Mouse (Mus musculus) intestine, postnatal 0 days (tissue): ENCODE results near the gene Prpf38b. TPM values are rescaled to one million over a fixed set of nuclear protein-coding genes. Genes with fewer than 3 reads are reported as not detected.

Experiments used
- ATAC-seq: fragments of 200-750 bp; cut with Nextera tagmentation; 2 replicates; pipeline ENCODE4 v1.8.0; 2017; ENCODE audit warnings: mild to moderate bottlenecking, moderate TSS enrichment, moderate library complexity
- H3K27ac ChIP-seq: fragments of 300-500 bp; sonication (generic); 2 replicates; pipeline ENCODE4 v1.5.1; 2014; ENCODE audit warnings: mild to moderate bottlenecking, low read depth, low read length, moderate library complexity
- H3K27me3 ChIP-seq: fragments of 300-500 bp; sonication (generic); replicated peaks from 2 replicates; pipeline ENCODE4 v1.6.1; 2014; ENCODE audit warnings: low read length, mixed read lengths; ENCODE audit not compliant: control insufficient read depth, insufficient read depth
- H3K36me3 ChIP-seq: fragments of 300-500 bp; sonication (generic); 2 replicates; pipeline ENCODE4 v1.6.1; 2014; ENCODE audit warnings: mild to moderate bottlenecking, moderate library complexity; ENCODE audit not compliant: control insufficient read depth, insufficient read depth
- H3K4me1 ChIP-seq: fragments of 300-500 bp; sonication (generic); replicated peaks from 2 replicates; pipeline ENCODE4 v1.6.1; 2014; ENCODE audit warnings: antibody characterized with exemption, low read length, mixed read lengths; ENCODE audit not compliant: control insufficient read depth, insufficient read depth
- H3K4me2 ChIP-seq: fragments of 300-500 bp; sonication (generic); replicated peaks from 2 replicates; pipeline ENCODE4 v1.6.1; 2014; ENCODE audit warnings: low read depth, mild to moderate bottlenecking, moderate library complexity
- H3K4me3 ChIP-seq: fragments of 300-500 bp; sonication (generic); 2 replicates; pipeline ENCODE4 v1.5.1; 2014; ENCODE audit warnings: low read depth, low read length
- H3K9ac ChIP-seq: fragments of 300-500 bp; sonication (generic); 2 replicates; pipeline ENCODE4 v1.6.1; 2014; ENCODE audit warnings: mild to moderate bottlenecking, low read depth, low read length
- H3K9me3 ChIP-seq: fragments of 300-500 bp; sonication (generic); 2 replicates; pipeline ENCODE4 v1.6.1; 2016; ENCODE audit warnings: mixed run types; ENCODE audit not compliant: control insufficient read depth
- CTCF ChIP-seq: sonication (generic); IDR thresholded peaks from 2 replicates; pipeline ENCODE4 v1.5.1; 2016; ENCODE audit warnings: low read depth, mild to moderate bottlenecking, control low read depth, antibody characterized with exemption, moderate library complexity
- WGBS: fragments of 180-500 bp; shearing (Covaris S2); extraction: QIAGEN DNeasy Blood & Tissue Kit; methylation state at CpG from one replicate; pipeline ENCODE4 v1.1.7; 2014; 5-methylcytosine and 5-hydroxymethylcytosine counted together
- polyA plus RNA-seq: library from polyadenylated mRNA; unstranded; fragments of >200 nt; fragmentation: Nextera tagmentation; extraction: Ambion mirVana; gene quantifications from 2 replicates; pipeline ENCODE4 v1.2.1, GENCODE M21; 2015

Gene Prpf38b
- polyA plus RNA-seq, 1 experiment from 2014 or later, result 29.5 TPM

DNA sequence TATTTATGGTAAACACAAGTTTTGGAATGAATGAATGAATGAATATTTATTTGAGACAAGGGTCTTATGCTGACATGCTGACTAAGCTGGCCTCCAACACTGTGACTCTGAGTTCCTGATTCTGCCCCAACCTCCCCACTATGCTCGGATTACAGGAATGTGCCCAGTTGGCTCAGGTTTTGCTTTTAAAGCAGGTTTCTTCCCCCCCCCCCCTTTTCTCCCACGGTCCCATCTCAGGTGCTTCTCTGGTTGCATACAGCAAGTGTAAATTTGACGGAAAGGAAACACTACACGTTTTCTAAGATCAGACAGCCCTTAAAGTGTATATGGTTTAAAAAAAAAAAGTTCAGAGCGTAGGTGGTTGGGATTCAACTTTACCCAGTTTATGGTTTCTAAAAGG lies 28.0 kb upstream of the Prpf38b start, which contains the start of gene Henmt1:
Henmt1 (plus strand) TSS at position 301 of the 400 bp plus-strand sequence.
- no peak for TF ChIP-seq CTCF
- Histone ChIP-seq H3K4me2 (peak within 1 kb of the TSS; percentile 50), H3K36me3 (no peaks in the 10 kb centered on the region), H3K4me1 (no peaks in the 10 kb centered on the region), H3K9ac (no peak within 1 kb of the TSS), H3K9me3 (no peaks in the 10 kb centered on the region), H3K4me3 (peak within 1 kb of the TSS; percentile 16; the same call in 1 of the 2 replicates), H3K27me3 (no peaks in the 10 kb centered on the region; the same call in 1 of the 2 replicates), H3K27ac (no peak within 1 kb of the TSS)
- ATAC-seq, result no peak
- 84% methylated on average over 5 of the region's 5 CpGs for WGBS

DNA sequence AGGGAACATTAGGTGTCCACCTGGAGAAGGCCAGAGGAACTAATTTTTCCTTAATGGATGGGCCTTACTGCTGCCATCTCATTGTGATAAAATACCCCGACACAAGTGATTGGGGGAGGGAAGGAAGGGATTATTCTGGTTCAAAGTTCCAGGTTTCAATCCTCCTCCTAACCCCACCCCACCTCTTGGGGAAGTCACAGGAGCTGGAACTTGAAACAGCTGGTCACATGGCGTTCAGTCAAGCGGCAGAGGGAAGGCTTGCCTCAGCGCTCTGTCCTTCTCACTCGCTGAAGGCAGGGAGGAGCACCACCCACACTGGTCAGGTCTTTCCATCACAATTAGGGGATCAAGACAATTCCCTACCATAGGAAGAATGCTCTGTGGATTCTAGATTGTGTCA lies 27.2 kb upstream of the Prpf38b start:
- Histone ChIP-seq H3K4me2 (no peak overlapping the region), H3K27me3 (no peaks in the 10 kb centered on the region; the same call in 1 of the 2 replicates), H3K4me1 (no peaks in the 10 kb centered on the region), H3K9ac (no peak overlapping the region), H3K4me3 (no peak overlapping the region), H3K9me3 (no peaks in the 10 kb centered on the region), H3K36me3 (no peaks in the 10 kb centered on the region), H3K27ac (no peak overlapping the region)
- no peak for TF ChIP-seq CTCF
- WGBS, result 90% methylated on average over 5 of the region's 5 CpGs
- no peak for ATAC-seq

DNA sequence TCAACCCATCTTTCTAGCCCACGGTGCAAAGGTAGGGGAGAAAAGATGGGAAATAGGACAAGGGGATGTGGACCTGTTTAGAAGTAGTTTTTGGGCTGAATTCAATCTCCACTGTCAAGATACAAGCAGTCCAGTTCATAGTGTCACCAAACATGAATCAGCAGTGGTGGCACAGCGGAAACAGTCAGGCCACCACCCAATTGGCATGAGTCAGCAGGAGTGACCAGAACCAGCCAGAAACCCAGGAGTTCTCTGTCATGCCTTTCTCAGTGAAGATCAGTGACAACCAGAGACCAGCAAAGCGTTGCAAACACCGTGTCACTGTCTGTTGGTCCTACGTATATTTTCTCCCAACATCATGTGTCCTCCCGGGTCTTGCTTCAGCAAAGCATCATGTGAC lies 22.0 kb upstream of the Prpf38b start:
- H3K4me2 ChIP-seq, result no peak overlapping the region
- no peak overlapping the region for H3K9ac ChIP-seq
- no peak for TF ChIP-seq CTCF
- H3K9me3 ChIP-seq, result 0 out of 2 replicates have a peak, but pooled peaks cover 3% of the 10 kb centered on the region
- H3K4me1 ChIP-seq, result no peaks in the 10 kb centered on the region
- no peak overlapping the region for H3K27ac ChIP-seq
- 93% methylated on average over 6 of the region's 6 CpGs for WGBS
- H3K36me3 ChIP-seq, result no peaks in the 10 kb centered on the region
- ATAC-seq, result no peak
- no peak overlapping the region for H3K4me3 ChIP-seq
- H3K27me3 ChIP-seq, result no peaks in the 10 kb centered on the region

DNA sequence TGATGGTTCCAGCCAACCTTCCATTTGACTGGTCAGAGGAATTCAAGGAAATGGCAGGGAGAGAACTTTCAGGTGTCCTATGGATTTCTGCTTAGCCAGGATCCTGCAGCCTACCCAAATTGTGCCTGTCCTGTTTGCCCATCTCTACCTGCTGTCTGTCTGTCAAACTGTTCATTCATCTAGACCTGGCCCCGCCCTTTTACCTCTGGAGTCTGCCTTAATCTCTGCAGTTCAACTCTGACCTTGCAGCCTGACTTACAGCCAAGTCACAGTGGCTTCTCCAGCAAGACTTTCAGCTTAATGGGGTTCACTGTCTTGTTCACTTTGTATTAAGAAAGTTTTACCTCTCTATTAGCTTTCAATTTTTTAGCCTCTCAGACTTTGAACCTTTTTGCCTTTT lies 14.8 kb upstream of the Prpf38b start:
- Histone ChIP-seq H3K27me3 (no peaks in the 10 kb centered on the region), H3K9me3 (0 out of 2 replicates have a peak, but pooled peaks cover 3% of the 10 kb centered on the region), H3K4me2 (no peak overlapping the region), H3K4me3 (no peak overlapping the region), H3K36me3 (no peaks in the 10 kb centered on the region), H3K4me1 (0 out of 2 replicates have a peak, but pooled peaks cover 3% of the 10 kb centered on the region), H3K27ac (no peak overlapping the region), H3K9ac (no peak overlapping the region)
- ATAC-seq, result no peak; the same call in 1 of the 2 replicates
- no peak for TF ChIP-seq CTCF
- WGBS, result 78% methylated on average over 1 of the region's 1 CpGs

DNA sequence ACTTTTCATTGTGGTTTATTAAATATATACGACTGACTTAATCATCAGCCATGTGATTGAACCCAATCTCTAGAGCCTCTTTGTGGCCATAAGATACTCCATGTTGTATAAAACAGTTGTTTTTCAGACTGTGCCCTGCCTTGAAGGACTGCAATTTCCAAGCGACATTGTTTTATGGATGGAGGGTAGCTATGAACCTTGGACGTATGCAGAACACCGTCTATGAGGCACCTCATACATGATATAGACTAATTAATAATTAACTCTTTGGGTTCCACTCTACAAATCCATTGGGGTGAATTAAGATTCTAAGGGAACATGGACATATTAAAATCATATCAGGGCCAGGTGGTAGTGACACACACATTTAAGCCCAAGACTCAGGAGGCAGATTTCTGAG lies 14.2 kb upstream of the Prpf38b start:
- no peak for TF ChIP-seq CTCF
- H3K9me3 ChIP-seq, result 0 out of 2 replicates have a peak, but pooled peaks cover 3% of the 10 kb centered on the region
- H3K4me1 ChIP-seq, result 0 out of 2 replicates have a peak, but pooled peaks cover 3% of the 10 kb centered on the region
- H3K27ac ChIP-seq, result 0 out of 2 replicates have a peak overlapping the region, but pooled peaks have one; percentile 28
- H3K27me3 ChIP-seq, result no peaks in the 10 kb centered on the region
- H3K36me3 ChIP-seq, result no peaks in the 10 kb centered on the region
- ATAC-seq, result peak; percentile 73
- no peak overlapping the region for H3K4me3 ChIP-seq
- WGBS, result 46% methylated on average over 4 of the region's 4 CpGs
- no peak overlapping the region for H3K9ac ChIP-seq
- no peak overlapping the region for H3K4me2 ChIP-seq

DNA sequence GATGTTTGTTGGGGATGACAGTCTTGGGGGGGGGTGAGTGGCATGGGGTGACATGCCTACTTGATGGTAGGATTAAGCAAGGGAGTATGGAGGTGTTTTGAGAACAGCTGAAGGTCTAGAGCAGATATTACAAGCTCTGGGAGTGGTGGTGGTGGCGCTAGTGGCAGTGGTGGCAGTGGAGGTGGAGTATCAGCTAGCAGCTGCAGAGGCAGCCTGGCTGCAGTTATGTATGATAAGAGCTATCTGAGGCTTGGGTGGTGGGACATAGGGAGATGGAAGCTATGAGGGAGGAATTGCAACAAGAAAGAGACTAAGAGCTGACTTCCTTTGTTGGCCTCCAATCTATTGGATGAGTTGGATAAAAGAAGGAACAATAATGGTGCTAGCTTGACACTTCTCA lies 10.3 kb upstream of the Prpf38b start:
- 75% methylated on average over 1 of the region's 1 CpGs for WGBS
- no peak overlapping the region for H3K9ac ChIP-seq
- H3K36me3 ChIP-seq, result no peaks in the 10 kb centered on the region
- H3K4me2 ChIP-seq, result no peak overlapping the region
- no peak overlapping the region for H3K27ac ChIP-seq
- no peak for TF ChIP-seq CTCF
- H3K9me3 ChIP-seq, result no peaks in the 10 kb centered on the region
- no peak overlapping the region for H3K4me3 ChIP-seq
- no peak for ATAC-seq
- H3K27me3 ChIP-seq, result no peaks in the 10 kb centered on the region
- 0 out of 2 replicates have a peak, but pooled peaks cover 3% of the 10 kb centered on the region for H3K4me1 ChIP-seq
